Mouse (Mus musculus): ENCODE measurements around the gene Qars. TPM values are rescaled to one million over a fixed set of nuclear protein-coding genes. Genes with fewer than 3 reads are reported as not detected.

Gene Qars
- polyA plus RNA-seq, 1 experiment from 2014 or later = 66.4 TPM

DNA sequence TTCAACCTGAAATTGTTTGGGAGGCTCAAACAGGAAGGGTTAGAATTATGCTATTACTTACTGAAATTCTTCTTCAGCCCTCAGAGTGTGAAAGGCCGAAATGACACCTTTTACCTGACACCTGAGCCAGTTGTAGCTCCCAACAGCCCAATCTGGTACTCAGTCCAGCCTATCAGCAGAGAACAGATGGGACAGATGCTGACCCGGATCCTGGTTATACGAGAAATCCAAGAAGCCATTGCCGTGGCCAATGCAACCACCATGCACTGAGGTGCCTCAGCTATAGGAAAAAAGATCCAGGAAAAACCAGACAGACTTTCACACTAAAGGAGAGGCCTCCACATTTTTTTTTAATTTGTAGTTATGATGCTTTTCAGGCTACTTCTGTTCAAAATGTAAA, 51.7 kb downstream of the Qars start:
- 93% methylated on average over 4 of the region's 4 CpGs for whole genome bisulfite sequencing
- TF ChIP-seq EP300 (optimal IDR thresholded peaks at IDR 0.05) (no peak), CTCF (IDR thresholded peaks at IDR 0.05; ENCODE audit: low read depth) (no peak)

DNA sequence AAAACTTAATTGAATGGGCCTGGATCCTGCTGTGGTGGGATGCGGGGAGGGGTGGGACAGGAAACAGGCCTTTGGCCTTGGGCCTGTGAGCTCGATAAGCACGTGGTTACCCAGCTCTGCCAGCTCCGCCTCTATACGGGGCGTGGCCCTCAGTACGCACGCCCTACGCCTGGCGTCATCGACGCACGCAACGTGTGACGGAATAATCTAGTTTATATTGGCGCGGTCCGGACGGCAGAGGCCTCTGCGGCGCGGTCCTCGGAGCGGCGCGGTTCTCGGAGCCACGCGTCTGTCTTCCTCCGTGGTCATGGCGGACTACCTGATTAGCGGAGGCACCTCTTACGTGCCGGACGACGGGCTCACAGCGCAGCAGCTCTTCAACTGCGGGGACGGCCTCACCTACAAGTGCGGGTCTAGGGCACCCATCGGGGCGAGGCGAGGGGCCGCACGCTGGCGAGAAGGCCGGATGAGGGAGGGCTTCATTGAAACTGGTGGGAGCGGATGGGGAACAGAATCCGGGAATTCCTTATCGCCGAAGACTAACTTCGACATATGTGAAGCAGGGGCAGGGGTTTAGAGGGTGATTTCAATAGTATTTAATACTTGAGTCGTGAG, 52.8 kb downstream of the Qars start, which contains the start of gene Impdh2:
TSS of gene Impdh2 (plus strand) at position 60 of the 615 bp plus-strand sequence.
- ATAC-seq (ENCODE audit: low FRiP score, low TSS enrichment) (peak; percentile 99), DNase-seq (ENCODE audit: low spot score) (peak; percentile 96)
- peaks cover 17% of the 10 kb centered on the region for H3K36me3 ChIP-seq (ENCODE audit: control insufficient read depth, insufficient read depth, low read length)
- H3K9ac ChIP-seq (ENCODE audit: low read length) = peak within 1 kb of the TSS; percentile 69
- peak within 1 kb of the TSS; percentile 74 for H3K4me2 ChIP-seq (replicated peaks; ENCODE audit: low read depth)
- H3K4me3 ChIP-seq (ENCODE audit: low read depth, low read length) = peak within 1 kb of the TSS; percentile 52
- H3K27ac ChIP-seq (replicated peaks) = peak within 1 kb of the TSS; percentile 67; the same call in 1 of the 2 replicates
- H3K9me3 ChIP-seq (ENCODE audit: control insufficient read depth, low read length) = no peaks in the 10 kb centered on the region
- H3K4me1 ChIP-seq (replicated peaks; ENCODE audit: control insufficient read depth, insufficient read depth) = no peaks in the 10 kb centered on the region
- H3K27me3 ChIP-seq (ENCODE audit: control insufficient read depth, insufficient read depth, low read length) = no peaks in the 10 kb centered on the region
- WGBS = 0% methylated on average over 50 of the region's 53 CpGs
- TF ChIP-seq CTCF (IDR thresholded peaks at IDR 0.05; ENCODE audit: low read depth) = peak; percentile 39
- TF ChIP-seq EP300 (optimal IDR thresholded peaks at IDR 0.05) = peak; percentile 60

More for the DNA sequence above, 51.7 kb downstream of the Qars start:
- Histone ChIP-seq H3K9ac (ENCODE audit: low read length) (no peak overlapping the region), H3K4me1 (replicated peaks; ENCODE audit: control insufficient read depth, insufficient read depth) (no peaks in the 10 kb centered on the region), H3K9me3 (ENCODE audit: control insufficient read depth, low read length) (no peaks in the 10 kb centered on the region), H3K4me2 (replicated peaks; ENCODE audit: low read depth) (no peak overlapping the region), H3K27me3 (ENCODE audit: control insufficient read depth, insufficient read depth, low read length) (no peaks in the 10 kb centered on the region), H3K4me3 (ENCODE audit: low read depth, low read length) (no peak overlapping the region), H3K36me3 (ENCODE audit: control insufficient read depth, insufficient read depth, low read length) (peaks cover 20% of the 10 kb centered on the region), H3K27ac (replicated peaks) (no peak overlapping the region)
- ATAC-seq (ENCODE audit: low FRiP score, low TSS enrichment) (no peak), DNase-seq (ENCODE audit: low spot score) (no peak)

DNA sequence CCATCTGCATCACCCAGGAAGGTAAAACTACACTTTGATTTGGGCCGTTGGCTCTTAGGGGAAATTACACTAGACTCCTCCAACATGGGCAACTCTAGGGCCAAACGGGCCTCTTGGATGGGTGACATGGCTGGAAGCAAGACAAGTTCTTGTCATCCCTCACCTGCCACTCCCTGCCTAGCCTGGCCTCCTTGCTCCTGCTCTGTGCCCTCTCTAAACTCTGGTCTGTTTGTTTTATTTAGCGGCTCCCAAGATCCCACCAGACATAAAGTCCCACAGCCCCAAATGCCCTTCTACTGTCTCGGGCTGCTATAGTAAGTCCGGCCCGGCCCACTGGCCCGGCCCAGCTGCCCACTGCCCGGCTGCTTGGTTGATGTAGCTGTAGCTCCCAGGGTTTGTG, 56.2 kb downstream of the Qars start:
- DNase-seq (ENCODE audit: low spot score) (no peak), ATAC-seq (ENCODE audit: low FRiP score, low TSS enrichment) (no peak)
- H3K9ac ChIP-seq (ENCODE audit: low read length) = no peak overlapping the region
- no peak overlapping the region for H3K4me3 ChIP-seq (ENCODE audit: low read depth, low read length)
- H3K4me1 ChIP-seq (replicated peaks; ENCODE audit: control insufficient read depth, insufficient read depth) = peaks cover 5% of the 10 kb centered on the region
- peaks cover 6% of the 10 kb centered on the region; the same call in 1 of the 2 replicates for H3K36me3 ChIP-seq (ENCODE audit: control insufficient read depth, insufficient read depth, low read length)
- H3K9me3 ChIP-seq (ENCODE audit: control insufficient read depth, low read length) = no peaks in the 10 kb centered on the region
- 88% methylated on average over 8 of the region's 8 CpGs for WGBS
- no peaks in the 10 kb centered on the region for H3K27me3 ChIP-seq (ENCODE audit: control insufficient read depth, insufficient read depth, low read length)
- no peak overlapping the region for H3K4me2 ChIP-seq (replicated peaks; ENCODE audit: low read depth)
- no peak overlapping the region for H3K27ac ChIP-seq (replicated peaks)
- TF ChIP-seq EP300 (optimal IDR thresholded peaks at IDR 0.05) = no peak
- no peak for TF ChIP-seq CTCF (IDR thresholded peaks at IDR 0.05; ENCODE audit: low read depth)

DNA sequence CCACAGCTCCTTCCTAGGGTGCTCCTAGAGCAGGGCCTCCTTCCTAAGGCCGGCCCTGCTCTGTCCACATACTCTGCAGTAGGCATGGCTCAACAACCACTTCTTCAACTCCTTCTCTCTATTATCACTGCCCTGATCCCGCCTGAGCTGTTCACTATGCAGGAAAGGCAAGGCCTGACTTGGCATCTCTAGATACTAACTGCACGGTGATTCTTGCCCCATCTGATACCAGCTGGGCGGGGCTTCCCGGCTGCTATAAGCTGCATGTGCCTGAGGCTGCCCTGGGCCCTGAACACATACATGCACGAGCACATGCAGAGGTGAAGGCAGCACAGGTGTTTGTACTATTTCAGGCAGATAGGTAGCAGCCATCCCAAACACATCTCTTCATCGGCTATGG, 56.6 kb downstream of the Qars start:
- TF ChIP-seq EP300 (optimal IDR thresholded peaks at IDR 0.05) = no peak
- TF ChIP-seq CTCF (IDR thresholded peaks at IDR 0.05; ENCODE audit: low read depth) = no peak
- Histone ChIP-seq H3K4me1 (replicated peaks; ENCODE audit: control insufficient read depth, insufficient read depth) (peaks cover 5% of the 10 kb centered on the region), H3K9ac (ENCODE audit: low read length) (no peak overlapping the region), H3K27me3 (ENCODE audit: control insufficient read depth, insufficient read depth, low read length) (no peaks in the 10 kb centered on the region), H3K36me3 (ENCODE audit: control insufficient read depth, insufficient read depth, low read length) (peaks cover 6% of the 10 kb centered on the region; the same call in 1 of the 2 replicates), H3K4me3 (ENCODE audit: low read depth, low read length) (no peak overlapping the region), H3K9me3 (ENCODE audit: control insufficient read depth, low read length) (no peaks in the 10 kb centered on the region), H3K27ac (replicated peaks) (no peak overlapping the region), H3K4me2 (replicated peaks; ENCODE audit: low read depth) (no peak overlapping the region)
- ATAC-seq (ENCODE audit: low FRiP score, low TSS enrichment) (no peak), DNase-seq (ENCODE audit: low spot score) (no peak)
- WGBS = 72% methylated on average over 7 of the region's 7 CpGs

Other genes starting within 250 kb of the Qars start
- 52.7 and 59.2 TPM in 2 replicates for gene Dag1, start 243.7 kb upstream of the Qars start, polyA plus RNA-seq (2015; fragmentation: Nextera tagmentation; extraction: Ambion mirVana)
- 17.3 and 20.3 TPM in 2 replicates for gene Nicn1, start 217.3 kb upstream of the Qars start, polyA plus RNA-seq (2015; fragmentation: Nextera tagmentation; extraction: Ambion mirVana)
- 10.5 and 11.6 TPM in 2 replicates for gene Amt, start 210.9 kb upstream of the Qars start, polyA plus RNA-seq (2015; fragmentation: Nextera tagmentation; extraction: Ambion mirVana)
- gene Rhoa, start 201.6 kb upstream of the Qars start, polyA plus RNA-seq (2015; fragmentation: Nextera tagmentation; extraction: Ambion mirVana) = 363 and 370 TPM in 2 replicates
- 58.2 and 61.4 TPM in 2 replicates for gene Tcta, start 201.5 kb upstream of the Qars start, polyA plus RNA-seq (2015; fragmentation: Nextera tagmentation; extraction: Ambion mirVana)
- gene Gpx1, start 168.8 kb upstream of the Qars start, polyA plus RNA-seq (2015; fragmentation: Nextera tagmentation; extraction: Ambion mirVana) = 1,072 and 1,116 TPM in 2 replicates
- gene Usp4, start 159.9 kb upstream of the Qars start, polyA plus RNA-seq (2015; fragmentation: Nextera tagmentation; extraction: Ambion mirVana) = 56.8 and 59.6 TPM in 2 replicates
- gene 1700102P08Rik, start 114.9 kb upstream of the Qars start, polyA plus RNA-seq (2015; fragmentation: Nextera tagmentation; extraction: Ambion mirVana) = 0.17 and 0.21 TPM in 2 replicates
- gene Ccdc36, start 79.2 kb upstream of the Qars start, polyA plus RNA-seq (2015; fragmentation: Nextera tagmentation; extraction: Ambion mirVana) = 0.39 and 0.41 TPM in 2 replicates
- not detected in 2 replicates for gene BC048562, start 71.2 kb upstream of the Qars start, polyA plus RNA-seq (2015; fragmentation: Nextera tagmentation; extraction: Ambion mirVana)
- gene Ccdc71, start 47.2 kb upstream of the Qars start, polyA plus RNA-seq (2015; fragmentation: Nextera tagmentation; extraction: Ambion mirVana) = 29.7 and 32.2 TPM in 2 replicates
- 37.2 and 46.7 TPM in 2 replicates for gene Klhdc8b, start 46.1 kb upstream of the Qars start, polyA plus RNA-seq (2015; fragmentation: Nextera tagmentation; extraction: Ambion mirVana)
- gene Lamb2, start 28.0 kb upstream of the Qars start, polyA plus RNA-seq (2015; fragmentation: Nextera tagmentation; extraction: Ambion mirVana) = 19.2 and 21.8 TPM in 2 replicates
- 22.2 and 22.7 TPM in 2 replicates for gene Usp19, start 17.1 kb upstream of the Qars start, polyA plus RNA-seq (2015; fragmentation: Nextera tagmentation; extraction: Ambion mirVana)
- gene Qrich1, start 9.1 kb downstream of the Qars start, polyA plus RNA-seq (2015; fragmentation: Nextera tagmentation; extraction: Ambion mirVana) = 47.7 and 50.5 TPM in 2 replicates
- gene Impdh2, start 52.6 kb downstream of the Qars start, polyA plus RNA-seq (2015; fragmentation: Nextera tagmentation; extraction: Ambion mirVana) = 67.1 and 70.6 TPM in 2 replicates
- gene Ndufaf3, start 59.7 kb downstream of the Qars start, polyA plus RNA-seq (2015; fragmentation: Nextera tagmentation; extraction: Ambion mirVana) = 40.4 and 42.4 TPM in 2 replicates
- 44.9 and 50.5 TPM in 2 replicates for gene Dalrd3, start 62.2 kb downstream of the Qars start, polyA plus RNA-seq (2015; fragmentation: Nextera tagmentation; extraction: Ambion mirVana)
- gene Wdr6, start 71.0 kb downstream of the Qars start, polyA plus RNA-seq (2015; fragmentation: Nextera tagmentation; extraction: Ambion mirVana) = 23.2 and 25.5 TPM in 2 replicates
- gene P4htm, start 90.0 kb downstream of the Qars start, polyA plus RNA-seq (2015; fragmentation: Nextera tagmentation; extraction: Ambion mirVana) = 3.7 and 4.4 TPM in 2 replicates
- gene Arih2, start 141.7 kb downstream of the Qars start, polyA plus RNA-seq (2015; fragmentation: Nextera tagmentation; extraction: Ambion mirVana) = 25.1 and 27.2 TPM in 2 replicates
- 71.5 and 75.1 TPM in 2 replicates for gene Slc25a20, start 154.4 kb downstream of the Qars start, polyA plus RNA-seq (2015; fragmentation: Nextera tagmentation; extraction: Ambion mirVana)
- gene Prkar2a, start 181.6 kb downstream of the Qars start, polyA plus RNA-seq (2015; fragmentation: Nextera tagmentation; extraction: Ambion mirVana) = 22.2 and 24.0 TPM in 2 replicates

All from stomach, postnatal 0 days (tissue).